Mouse (Mus musculus) hindbrain, embryonic 16.5 days (tissue): ENCODE measurements around the gene C1qtnf5. TPM values are rescaled to one million over a fixed set of nuclear protein-coding genes. Genes with fewer than 3 reads are reported as not detected.
A peak's percentile ranks its signal among the peaks of the same experiment; 100 is the strongest.
"Not testable (repeated sequence)": the region's sequence is repeated elsewhere in the genome, so short reads cannot be mapped to it uniquely, and the experiment has no call there.

Experiments used
- ATAC-seq: fragments of 200-750 bp; cut with Nextera tagmentation; 2 replicates; pipeline ENCODE4 v1.8.0; 2017; ENCODE audit warnings: moderate TSS enrichment, moderate library complexity
- H3K27ac ChIP-seq: fragments of 300-500 bp; sonication (generic); 2 replicates; pipeline ENCODE4 v1.5.1; 2014; ENCODE audit warnings: low read depth, mild to moderate bottlenecking, control low read depth, low read length, moderate library complexity
- H3K27me3 ChIP-seq: fragments of 300-500 bp; sonication (generic); replicated peaks from 2 replicates; pipeline ENCODE4 v1.6.1; 2014; ENCODE audit warnings: low read length; ENCODE audit not compliant: control insufficient read depth, insufficient read depth
- H3K36me3 ChIP-seq: fragments of 300-500 bp; sonication (generic); 2 replicates; pipeline ENCODE4 v1.6.1; 2014; ENCODE audit warnings: mild to moderate bottlenecking, low read length, moderate library complexity, mixed read lengths; ENCODE audit not compliant: control insufficient read depth, insufficient read depth
- H3K4me1 ChIP-seq: fragments of 300-500 bp; sonication (generic); 2 replicates; pipeline ENCODE4 v1.6.1; 2014; ENCODE audit warnings: low read depth, low read length; ENCODE audit not compliant: control insufficient read depth, insufficient read depth
- H3K4me2 ChIP-seq: fragments of 300-500 bp; sonication (generic); 2 replicates; pipeline ENCODE4 v1.6.1; 2014; ENCODE audit warnings: mild to moderate bottlenecking, low read length, control low read depth, moderate library complexity
- H3K4me3 ChIP-seq: fragments of 300-500 bp; sonication (generic); 2 replicates; pipeline ENCODE4 v1.5.1; 2014; ENCODE audit warnings: mild to moderate bottlenecking, low read length, control low read depth, moderate library complexity
- H3K9ac ChIP-seq: fragments of 300-500 bp; sonication (generic); 2 replicates; pipeline ENCODE4 v1.6.1; 2014; ENCODE audit warnings: low read depth, mild to moderate bottlenecking, control low read depth, low read length, moderate library complexity
- H3K9me3 ChIP-seq: fragments of 300-500 bp; sonication (generic); 2 replicates; pipeline ENCODE4 v1.6.1; 2014; ENCODE audit warnings: mild to moderate bottlenecking, low read length, moderate library complexity; ENCODE audit not compliant: control insufficient read depth
- WGBS: fragments of 180-500 bp; shearing (Covaris S2); extraction: QIAGEN DNeasy Blood & Tissue Kit; methylation state at CpG from one replicate; pipeline ENCODE4 v1.1.7; 2014; 5-methylcytosine and 5-hydroxymethylcytosine counted together
- polyA plus RNA-seq: library from polyadenylated mRNA; unstranded; fragments of >200 nt; fragmentation: Nextera tagmentation; extraction: Ambion mirVana; gene quantifications from 2 replicates; pipeline ENCODE4 v1.2.1, GENCODE M21; 2015

C1qtnf5 gene
- polyA plus RNA-seq, 1 experiment from 2014 or later: 9.5 TPM

GRCm38 (mm10) chr9:44109360-44110095 is 2.5 kb downstream of the C1qtnf5 start:
- Histone ChIP-seq H3K4me1 (peaks cover 42% of the 10 kb centered on the region), H3K27ac (no peak overlapping the region), H3K36me3 (no peaks in the 10 kb centered on the region), H3K9ac (no peak overlapping the region), H3K9me3 (no peaks in the 10 kb centered on the region), H3K4me2 (peak overlapping the region; percentile 11), H3K27me3 (no peaks in the 10 kb centered on the region), H3K4me3 (no peak overlapping the region)
- no peak for ATAC-seq
- WGBS: 36% methylated on average over 9 of the region's 9 CpGs

GRCm38 (mm10) chr9:44111909-44112308 is 4.9 kb downstream of the C1qtnf5 start:
- ATAC-seq, H3K4me2 ChIP-seq, H3K27me3 ChIP-seq, H3K9ac ChIP-seq, H3K9me3 ChIP-seq, H3K27ac ChIP-seq, H3K36me3 ChIP-seq, H3K4me3 ChIP-seq: not testable (repeated sequence)
- peaks cover 34% of the 10 kb centered on the region for H3K4me1 ChIP-seq
- 64% methylated on average over 8 of the region's 12 CpGs for WGBS

GRCm38 (mm10) chr9:44113105-44113789 is 6.2 kb downstream of the C1qtnf5 start, which contains the start of the genes Gm49380 and Rnf26:
Gm49380 (minus strand) TSS chr9:44113500.
Rnf26 (minus strand) TSS chr9:44113517.
- ATAC-seq: peak; percentile 97
- under 1% methylated on average over 48 of the region's 51 CpGs for WGBS
- no peaks in the 10 kb centered on the region for H3K27me3 ChIP-seq
- H3K9me3 ChIP-seq: no peaks in the 10 kb centered on the region
- peak within 1 kb of the TSS; percentile 75 for H3K27ac ChIP-seq
- H3K4me2 ChIP-seq: peak within 1 kb of the TSS; percentile 57
- peak within 1 kb of the TSS; percentile 83 for H3K9ac ChIP-seq
- H3K36me3 ChIP-seq: no peaks in the 10 kb centered on the region
- peak within 1 kb of the TSS; percentile 79 for H3K4me3 ChIP-seq
- H3K4me1 ChIP-seq: peaks cover 20% of the 10 kb centered on the region

GRCm38 (mm10) chr9:44114453-44114852 is 7.4 kb downstream of the C1qtnf5 start:
- H3K4me3 ChIP-seq: no peak overlapping the region
- H3K27ac ChIP-seq: no peak overlapping the region
- no peaks in the 10 kb centered on the region for H3K36me3 ChIP-seq
- ATAC-seq: no peak
- H3K4me1 ChIP-seq: peaks cover 10% of the 10 kb centered on the region
- no peak overlapping the region for H3K4me2 ChIP-seq
- 100% methylated on average over 2 of the region's 2 CpGs for WGBS
- no peak overlapping the region for H3K9ac ChIP-seq
- H3K27me3 ChIP-seq: no peaks in the 10 kb centered on the region
- H3K9me3 ChIP-seq: no peaks in the 10 kb centered on the region

- WGBS: 94% methylated on average over 9 of the region's 9 CpGs
- H3K9me3 ChIP-seq: no peaks in the 10 kb centered on the region
- H3K4me2 ChIP-seq: no peak overlapping the region
- no peaks in the 10 kb centered on the region for H3K27me3 ChIP-seq
- no peak for ATAC-seq
- no peaks in the 10 kb centered on the region for H3K36me3 ChIP-seq
- H3K4me1 ChIP-seq: no peaks in the 10 kb centered on the region; the same call in none of the 2 replicates
- H3K27ac ChIP-seq: no peak overlapping the region
- no peak overlapping the region for H3K9ac ChIP-seq
- H3K4me3 ChIP-seq: no peak overlapping the region
Observed at GRCm38 (mm10) chr9:44115599-44115998, 8.6 kb downstream of the C1qtnf5 start.

- H3K9ac ChIP-seq: no peak overlapping the region
- no peak overlapping the region for H3K27ac ChIP-seq
- no peaks in the 10 kb centered on the region; the same call in 1 of the 2 replicates for H3K4me1 ChIP-seq
- ATAC-seq: no peak
- H3K4me3 ChIP-seq: no peak overlapping the region
- H3K9me3 ChIP-seq: no peaks in the 10 kb centered on the region
- H3K36me3 ChIP-seq: no peaks in the 10 kb centered on the region
- H3K4me2 ChIP-seq: no peak overlapping the region
- WGBS: 93% methylated on average over 4 of the region's 4 CpGs
- no peaks in the 10 kb centered on the region for H3K27me3 ChIP-seq
Observed at GRCm38 (mm10) chr9:44116182-44116581, 9.1 kb downstream of the C1qtnf5 start.

GRCm38 (mm10) chr9:44119011-44119410 is 12.0 kb downstream of the C1qtnf5 start:
- Histone ChIP-seq H3K36me3 (no peaks in the 10 kb centered on the region), H3K27ac (no peak overlapping the region), H3K4me3 (no peak overlapping the region), H3K4me2 (no peak overlapping the region), H3K27me3 (no peaks in the 10 kb centered on the region), H3K9ac (no peak overlapping the region), H3K9me3 (no peaks in the 10 kb centered on the region), H3K4me1 (no peaks in the 10 kb centered on the region)
- ATAC-seq: no peak
- WGBS: 51% methylated on average over 5 of the region's 5 CpGs

- Histone ChIP-seq H3K4me1 (no peaks in the 10 kb centered on the region), H3K36me3 (no peaks in the 10 kb centered on the region), H3K9me3 (no peaks in the 10 kb centered on the region), H3K9ac (no peak overlapping the region), H3K4me2 (no peak overlapping the region), H3K4me3 (no peak overlapping the region), H3K27me3 (no peaks in the 10 kb centered on the region), H3K27ac (no peak overlapping the region)
- WGBS: 81% methylated on average over 8 of the region's 8 CpGs
- ATAC-seq: no peak
Observed at GRCm38 (mm10) chr9:44119948-44120465, 13.0 kb downstream of the C1qtnf5 start.

GRCm38 (mm10) chr9:44124317-44124716 is 17.3 kb downstream of the C1qtnf5 start:
- ATAC-seq: no peak
- H3K4me1 ChIP-seq: peaks cover 4% of the 10 kb centered on the region; the same call in 1 of the 2 replicates
- no peaks in the 10 kb centered on the region for H3K27me3 ChIP-seq
- no peak overlapping the region for H3K4me2 ChIP-seq
- no peak overlapping the region for H3K4me3 ChIP-seq
- 73% methylated on average over 6 of the region's 6 CpGs for WGBS
- H3K9ac ChIP-seq: no peak overlapping the region
- no peaks in the 10 kb centered on the region for H3K36me3 ChIP-seq
- H3K27ac ChIP-seq: no peak overlapping the region
- H3K9me3 ChIP-seq: no peaks in the 10 kb centered on the region
